Mouse (Mus musculus) erythroblast, adult 5-6 weeks (primary cell): ENCODE measurements around the gene Tubgcp3. TPM values are rescaled to one million over a fixed set of nuclear protein-coding genes. Genes with fewer than 3 reads are reported as not detected.

Experiments
- ATAC-seq: replicated peaks from 2 replicates; pipeline ENCODE4 v1.8.0; 2016; ENCODE audit warnings: moderate number of reproducible peaks, mild to moderate bottlenecking, moderate TSS enrichment, inconsistent platforms; ENCODE audit not compliant: poor library complexity, low FRiP score, severe bottlenecking
- total RNA-seq, 2 experiments: library from RNA; stranded (forward) in 1 of 2; stranded (reverse) in 1 of 2; fragments of 150-400 nt in 1 of 2; fragments of 200-764, 138-1000 nt in 1 of 2; gene quantifications; 2 replicates each; pipeline versions ENCODE4 v1.2.3 to v1.2.4; 2015 to 2017; ENCODE audit warnings: low replicate concordance in 2 of 2

Gene Tubgcp3
- total RNA-seq, 2 experiments from 2014 or later, result 21.9 to 24.0 TPM

GRCm38 (mm10) chr8:12565488-12565887, 106.6 kb downstream of the Tubgcp3 start:
- no peak for ATAC-seq

- no peak for ATAC-seq
Measured at GRCm38 (mm10) chr8:12564307-12564706, 107.7 kb downstream of the Tubgcp3 start.

Other genes with a start within 250 kb of the Tubgcp3 start
- gene Spaca7, start 99.2 kb downstream of the Tubgcp3 start, total RNA-seq (2015; ENCODE audit: low replicate concordance), result not detected in 2 replicates
- gene Spaca7, start 99.2 kb downstream of the Tubgcp3 start, total RNA-seq (2017; ENCODE audit: low replicate concordance), result not detected in 2 replicates
- gene Atp11a, start 84.8 kb upstream of the Tubgcp3 start, total RNA-seq (2015; ENCODE audit: low replicate concordance), result 7.7 and 9.4 TPM in 2 replicates
- gene Atp11a, start 84.8 kb upstream of the Tubgcp3 start, total RNA-seq (2017; ENCODE audit: low replicate concordance), result 8.3 and 15.2 TPM in 2 replicates
- 1.7 and 3.1 TPM in 2 replicates for gene Mcf2l, start 201.6 kb upstream of the Tubgcp3 start, total RNA-seq (2015; ENCODE audit: low replicate concordance)
- 2.0 and 5.6 TPM in 2 replicates for gene Mcf2l, start 201.6 kb upstream of the Tubgcp3 start, total RNA-seq (2017; ENCODE audit: low replicate concordance)